Mouse (Mus musculus): Measurements from ENCODE around the gene Fam207a. TPM values are rescaled to one million over a fixed set of nuclear protein-coding genes. Genes with fewer than 3 reads are reported as not detected.

Fam207a gene
- total and polyA plus RNA-seq, 3 experiments, result 70.6 to 74.0 TPM; not detected in 1

DNA sequence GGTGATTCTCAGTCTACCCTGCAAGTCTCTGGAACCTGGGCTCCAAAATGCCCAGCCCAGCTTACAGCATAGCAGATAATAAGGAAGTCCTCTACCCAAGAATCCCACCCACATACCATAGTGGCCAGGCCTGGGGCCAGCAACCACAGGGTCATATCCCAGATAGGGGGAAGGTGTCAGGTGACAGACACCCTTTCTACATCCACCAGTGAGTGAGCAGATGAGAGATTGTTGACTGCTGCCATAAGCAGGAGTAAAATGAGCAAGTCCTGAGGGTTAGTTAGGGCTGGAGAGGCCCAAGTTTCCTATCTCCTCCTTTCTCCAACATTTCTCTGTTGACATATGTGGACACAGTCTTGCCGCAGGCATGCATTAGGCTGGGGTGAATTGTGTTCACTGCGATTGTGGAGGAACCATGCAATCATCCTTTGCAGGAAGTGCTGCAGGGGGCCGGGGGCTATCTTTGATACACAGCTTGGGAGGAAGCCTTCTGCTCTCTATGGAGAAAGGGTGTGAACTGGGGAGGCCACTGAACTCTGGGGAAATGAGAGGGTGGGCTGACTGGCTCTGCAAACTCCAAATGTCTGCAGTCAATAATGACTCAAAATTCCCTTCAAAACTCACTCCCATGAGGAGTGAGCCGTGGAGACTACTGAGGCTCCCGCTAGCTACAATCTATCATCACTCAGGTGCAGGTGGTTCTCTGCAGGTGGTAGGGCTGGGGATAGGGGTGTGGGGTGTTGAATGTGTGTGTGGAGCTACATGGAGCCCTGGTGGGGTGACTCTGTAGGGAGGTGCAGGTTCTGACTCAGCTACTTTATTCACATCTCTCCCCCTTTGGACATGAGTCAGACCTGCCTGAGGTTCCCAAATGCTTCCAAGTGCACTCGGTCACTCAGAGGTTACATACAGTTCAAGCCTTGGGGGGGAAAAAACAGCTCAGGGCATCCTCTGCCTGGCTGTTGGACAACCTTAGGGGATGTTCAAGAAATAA lies 15.7 kb upstream of the Fam207a start:
- no peaks in the 10 kb centered on the region for H3K9me3 ChIP-seq (replicated peaks; ENCODE audit: insufficient read depth, low read length)
- H3K79me2 ChIP-seq (ENCODE audit: control insufficient read depth, insufficient read depth, low read length, poor library complexity), result peaks cover 9% of the 10 kb centered on the region
- no peaks in the 10 kb centered on the region for H3K27me3 ChIP-seq (ENCODE audit: control insufficient read depth in 1 of 2, insufficient read depth in 2 of 2, low read length in 2 of 2)
- DNase-seq (ENCODE audit: low read depth, low spot score), result peak; percentile 85
- peak overlapping the region; percentile 69 to 75 for H3K4me3 ChIP-seq (ENCODE audit: control insufficient read depth in 1 of 2, insufficient read depth in 1 of 2, low read depth in 2 of 2, low read length in 2 of 2)
- H3K36me3 ChIP-seq (ENCODE audit: control insufficient read depth in 1 of 2, insufficient read depth in 2 of 2, low read length in 2 of 2), result peaks cover 0 to 19% of the 10 kb centered on the region in 2 experiments; a peak in 2 of 4 replicates
- H3K9ac ChIP-seq (ENCODE audit: control insufficient read depth, low read depth, low read length, poor library complexity, severe bottlenecking), result peak overlapping the region; percentile 78
- peak overlapping the region; percentile 84 for H3K27ac ChIP-seq (ENCODE audit: control insufficient read depth, low read depth, low read length)
- TF ChIP-seq GATA1 (IDR thresholded peaks at IDR 0.05; ENCODE audit: low read depth, low read length) (0 out of 2 replicates have a peak, but pooled peaks have one; percentile 16), ETS1 (IDR thresholded peaks at IDR 0.05; ENCODE audit: low read depth, low read length) (peak; percentile 46; the same call in 1 of the 2 replicates), MAX (IDR thresholded peaks at IDR 0.05; ENCODE audit: low read length) (peak; percentile 38), TAL1 (IDR thresholded peaks at IDR 0.05; ENCODE audit: low read length) (peak; percentile 92), TBP (IDR thresholded peaks at IDR 0.05; ENCODE audit: low read depth, low read length) (peak; percentile 54; the same call in 1 of the 2 replicates), ZKSCAN1 (IDR thresholded peaks at IDR 0.05; ENCODE audit: low read depth, low read length) (no peak), EP300 (IDR thresholded peaks at IDR 0.05; ENCODE audit: low read depth in 1 of 2, low read length in 2 of 2) (peak; percentile 7 to 70; a peak in 3 of 4 replicates), HCFC1 (IDR thresholded peaks at IDR 0.05; ENCODE audit: low read depth, low read length) (0 out of 2 replicates have a peak, but pooled peaks have one; percentile 16), CHD2 (IDR thresholded peaks at IDR 0.05; ENCODE audit: low read length) (no peak; the same call in 1 of the 2 replicates), CTCF (IDR thresholded peaks at IDR 0.05 in 2 of 3, conservative IDR thresholded peaks at IDR 0.05 in 1 of 3; ENCODE audit: control insufficient read depth in 1 of 3, insufficient read depth in 1 of 3, low read depth in 2 of 3, low read length in 3 of 3, poor library complexity in 1 of 3, severe bottlenecking in 1 of 3) (no peak), UBTF (IDR thresholded peaks at IDR 0.05; ENCODE audit: borderline replicate concordance, insufficient read depth, low read depth, low read length) (no peak), TCF12 (IDR thresholded peaks at IDR 0.05; ENCODE audit: low read depth, low read length) (peak; percentile 65; the same call in 1 of the 2 replicates), NELFE (IDR thresholded peaks at IDR 0.05; ENCODE audit: low read depth, low read length) (peak; percentile 37; the same call in 1 of the 2 replicates), USF1 (IDR thresholded peaks at IDR 0.05; ENCODE audit: low read depth, low read length) (peak; percentile 79), MXI1 (IDR thresholded peaks at IDR 0.05; ENCODE audit: low read depth, low read length) (peak; percentile 51; the same call in 1 of the 2 replicates)
- H3K4me1 ChIP-seq (ENCODE audit: control insufficient read depth in 1 of 2, insufficient read depth in 2 of 2, low read length in 2 of 2), result peaks cover 0 to 27% of the 10 kb centered on the region in 2 experiments; a peak in 3 of 4 replicates

DNA sequence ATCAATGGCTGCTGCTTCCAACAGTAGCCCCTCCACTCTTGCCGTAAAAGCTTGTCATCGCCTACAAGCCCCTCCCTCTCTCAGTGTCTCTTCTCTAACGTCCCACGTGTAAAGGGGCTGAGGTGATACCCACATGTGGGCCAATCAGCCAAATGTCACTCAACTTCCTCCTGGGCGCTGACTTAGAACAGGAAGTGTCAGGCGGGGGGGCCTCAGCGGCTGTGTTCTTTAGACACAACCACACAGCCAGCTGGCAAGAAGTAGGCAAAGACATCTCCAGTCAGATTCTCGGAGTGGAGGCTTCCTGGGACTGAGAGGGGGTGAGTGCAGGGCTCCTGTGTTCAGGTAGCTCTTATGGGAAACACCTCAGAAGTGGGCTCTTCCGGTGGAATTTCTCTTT lies 14.6 kb upstream of the Fam207a start, which contains the start of gene Itgb2:
TSS of gene Itgb2 (plus strand) at position 113 of the 400 bp plus-strand sequence.
- Histone ChIP-seq H3K27ac (ENCODE audit: control insufficient read depth, low read depth, low read length) (peak within 1 kb of the TSS; percentile 84), H3K27me3 (ENCODE audit: control insufficient read depth in 1 of 2, insufficient read depth in 2 of 2, low read length in 2 of 2) (no peaks in the 10 kb centered on the region), H3K9me3 (replicated peaks; ENCODE audit: insufficient read depth, low read length) (no peaks in the 10 kb centered on the region), H3K4me3 (ENCODE audit: control insufficient read depth in 1 of 2, insufficient read depth in 1 of 2, low read depth in 2 of 2, low read length in 2 of 2) (peak within 1 kb of the TSS; percentile 69 to 75), H3K79me2 (ENCODE audit: control insufficient read depth, insufficient read depth, low read length, poor library complexity) (peaks cover 9% of the 10 kb centered on the region), H3K36me3 (ENCODE audit: control insufficient read depth in 1 of 2, insufficient read depth in 2 of 2, low read length in 2 of 2) (peaks cover 0 to 17% of the 10 kb centered on the region in 2 experiments; a peak in 2 of 4 replicates), H3K9ac (ENCODE audit: control insufficient read depth, low read depth, low read length, poor library complexity, severe bottlenecking) (peak within 1 kb of the TSS; percentile 78), H3K4me1 (ENCODE audit: control insufficient read depth in 1 of 2, insufficient read depth in 2 of 2, low read length in 2 of 2) (peaks cover 0 to 22% of the 10 kb centered on the region in 2 experiments; a peak in 3 of 4 replicates)
- peak; percentile 93 for DNase-seq (ENCODE audit: low read depth, low spot score)
- TF ChIP-seq TAL1 (IDR thresholded peaks at IDR 0.05; ENCODE audit: low read length), result no peak
- peak; percentile 73; the same call in 1 of the 2 replicates for TF ChIP-seq MAZ (IDR thresholded peaks at IDR 0.05; ENCODE audit: low read depth, low read length)
- peak; percentile 60; the same call in 1 of the 2 replicates for TF ChIP-seq HCFC1 (IDR thresholded peaks at IDR 0.05; ENCODE audit: low read depth, low read length)
- no peak for TF ChIP-seq JUND (IDR thresholded peaks at IDR 0.05; ENCODE audit: low read depth, low read length)
- no peak for TF ChIP-seq E2F4 (IDR thresholded peaks at IDR 0.05; ENCODE audit: borderline replicate concordance, low read depth, low read length)
- peak; percentile 97 for TF ChIP-seq SIN3A (IDR thresholded peaks at IDR 0.05; ENCODE audit: low read length)
- TF ChIP-seq EP300 (IDR thresholded peaks at IDR 0.05; ENCODE audit: low read depth in 1 of 2, low read length in 2 of 2), result peak in 1 of 2 experiments; percentile 64; a peak in 2 of 4 replicates
- peak; percentile 97 for TF ChIP-seq MYC (IDR thresholded peaks at IDR 0.05; ENCODE audit: low read depth, low read length)
- TF ChIP-seq SMC3 (IDR thresholded peaks at IDR 0.05; ENCODE audit: low read depth, low read length), result no peak
- no peak for TF ChIP-seq BHLHE40 (IDR thresholded peaks at IDR 0.05; ENCODE audit: borderline replicate concordance, low read depth, low read length)
- no peak for TF ChIP-seq GABPA (IDR thresholded peaks at IDR 0.05; ENCODE audit: low read depth, low read length)
- TF ChIP-seq ZC3H11A (IDR thresholded peaks at IDR 0.05; ENCODE audit: low read depth, low read length), result no peak
- no peak for TF ChIP-seq UBTF (IDR thresholded peaks at IDR 0.05; ENCODE audit: borderline replicate concordance, insufficient read depth, low read depth, low read length)
- TF ChIP-seq USF2 (IDR thresholded peaks at IDR 0.05; ENCODE audit: borderline replicate concordance in 1 of 2, insufficient read depth in 1 of 2, low read depth in 1 of 2, low read length in 2 of 2), result no peak
- TF ChIP-seq CTCF (IDR thresholded peaks at IDR 0.05 in 2 of 3, conservative IDR thresholded peaks at IDR 0.05 in 1 of 3; ENCODE audit: control insufficient read depth in 1 of 3, insufficient read depth in 1 of 3, low read depth in 2 of 3, low read length in 3 of 3, poor library complexity in 1 of 3, severe bottlenecking in 1 of 3), result no peak
- no peak for TF ChIP-seq CHD1 (IDR thresholded peaks at IDR 0.05; ENCODE audit: low read depth, low read length)

Measured in MEL (cell line).